Mouse (Mus musculus) ES-Bruce4 (cell line): ENCODE measurements around the gene Dab1.

Experiments
- CTCF ChIP-seq: IDR thresholded peaks from one replicate; pipeline ENCODE4 v1.8.1; 2011; ENCODE audit warnings: low read depth, low read length
- EP300 ChIP-seq: IDR thresholded peaks from 2 replicates; pipeline ENCODE4 v1.6.1; 2011; ENCODE audit warnings: low read depth, low read length; ENCODE audit not compliant: insufficient read depth
- POLR2A ChIP-seq: IDR thresholded peaks from one replicate; pipeline ENCODE4 v1.8.1; 2011; ENCODE audit warnings: low read length; ENCODE audit not compliant: insufficient read depth

DNA sequence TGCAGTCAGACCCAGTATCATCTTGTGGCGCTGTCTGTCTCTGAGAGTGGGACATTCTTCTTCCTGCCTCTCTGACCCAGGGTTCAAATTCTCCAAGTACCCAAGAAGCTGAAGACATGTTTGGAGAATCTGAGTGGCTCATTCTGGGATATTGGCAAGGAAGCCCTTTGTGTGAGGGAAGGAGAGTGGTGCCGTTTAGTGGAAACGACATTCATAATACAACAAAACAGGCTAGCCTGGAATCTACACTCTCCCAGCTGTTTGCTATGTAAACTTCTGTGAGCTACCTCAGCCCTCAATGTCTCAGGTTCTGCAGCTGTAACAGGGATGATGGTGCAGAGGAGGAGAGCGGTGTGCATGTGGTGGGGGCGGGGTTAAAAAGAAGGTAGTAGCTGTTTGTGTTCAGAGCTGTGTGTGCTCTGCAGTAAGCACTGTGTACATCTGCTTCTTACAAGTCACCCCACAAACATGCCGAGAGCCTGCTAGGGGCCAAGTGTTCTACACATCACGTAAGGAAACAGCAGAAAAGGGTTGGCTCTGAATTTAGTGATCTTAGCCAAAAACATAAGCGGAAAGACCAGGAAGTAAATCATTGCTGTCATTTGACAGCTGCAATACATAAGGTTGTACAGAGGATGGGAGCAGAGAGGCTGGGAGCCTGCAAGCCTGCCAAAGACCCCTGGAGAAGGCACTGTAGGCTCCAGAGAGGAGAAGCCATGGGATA, 174.6 kb downstream of the Dab1 start:
- TF ChIP-seq CTCF (no peak), POLR2A (no peak), EP300 (no peak)
